Mouse (Mus musculus) forelimb bud, embryonic 11.5 days (tissue): ENCODE measurements around the gene Galnt16.

Source experiments
- DNase-seq: peaks from one replicate; pipeline ENCODE4 v3.0.0-alpha.2; 2012; ENCODE audit warnings: low read depth, low spot score

Gene Galnt16

GRCm38 (mm10) chr12:80662322-80662721 is 144.2 kb downstream of the Galnt16 start:
- DNase-seq: no peak

- DNase-seq: no peak
Observed at GRCm38 (mm10) chr12:80663935-80664334, 145.9 kb downstream of the Galnt16 start.

DNA sequence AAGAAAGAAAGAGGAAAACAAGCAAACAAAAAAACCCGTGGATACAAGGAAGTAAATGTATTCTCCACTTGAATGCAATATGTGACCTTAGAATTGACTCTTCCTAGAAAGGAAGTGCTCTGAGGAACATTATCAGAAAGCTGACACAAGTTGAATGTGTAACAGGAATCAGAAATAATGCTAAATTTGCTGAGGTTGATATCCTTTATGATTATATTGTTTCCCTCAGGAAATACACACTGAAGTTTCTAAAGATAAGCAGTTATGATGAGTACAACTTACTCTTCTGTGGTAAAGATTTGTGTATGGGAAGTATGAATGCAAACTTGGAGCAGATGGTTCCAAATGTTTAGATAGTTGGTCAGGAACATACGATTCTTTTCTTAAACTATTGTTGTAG is 150.3 kb downstream of the Galnt16 start:
- DNase-seq: no peak

GRCm38 (mm10) chr12:80673170-80673569 is 155.1 kb downstream of the Galnt16 start:
- peak; percentile 43 for DNase-seq
